Mouse (Mus musculus): Measurements from ENCODE around the gene Clcn5.
A peak's percentile ranks its signal among the peaks of the same experiment; 100 is the strongest.

Gene Clcn5

GRCm38 (mm10) chrX:7190816-7191215 lies 128.3 kb downstream of the Clcn5 start:
- DNase-seq (ENCODE audit: low spot score): no peak

GRCm38 (mm10) chrX:7188311-7188807 lies 130.8 kb downstream of the Clcn5 start:
- peak; percentile 79 for DNase-seq (ENCODE audit: low spot score)

- peak; percentile 26 for DNase-seq (ENCODE audit: low spot score)
These were observed 131.5 kb downstream of the Clcn5 start for GRCm38 (mm10) chrX:7187455-7188310.

- no peak for DNase-seq (ENCODE audit: low spot score)
These were observed 149.0 kb downstream of the Clcn5 start for GRCm38 (mm10) chrX:7170156-7170555.

GRCm38 (mm10) chrX:7168799-7169198 lies 150.4 kb downstream of the Clcn5 start:
- DNase-seq (ENCODE audit: low spot score): no peak

GRCm38 (mm10) chrX:7157976-7158375 lies 161.2 kb downstream of the Clcn5 start:
- DNase-seq (ENCODE audit: low spot score): no peak

- DNase-seq (ENCODE audit: low spot score): no peak
These were observed 163.0 kb downstream of the Clcn5 start for GRCm38 (mm10) chrX:7156026-7156732.

GRCm38 (mm10) chrX:7150129-7150528 lies 169.0 kb downstream of the Clcn5 start:
- DNase-seq (ENCODE audit: low spot score): no peak

GRCm38 (mm10) chrX:7146156-7146555 lies 173.0 kb downstream of the Clcn5 start:
- no peak for DNase-seq (ENCODE audit: low spot score)

- DNase-seq (ENCODE audit: low spot score): no peak
These were observed 197.4 kb downstream of the Clcn5 start for GRCm38 (mm10) chrX:7121618-7122280.

GRCm38 (mm10) chrX:7114885-7115284 lies 204.3 kb downstream of the Clcn5 start:
- no peak for DNase-seq (ENCODE audit: low spot score)
